Mouse (Mus musculus) myocyte (in vitro differentiated cells): ENCODE measurements around the gene Fkbpl.

Source experiments
- E2F4 ChIP-seq: IDR thresholded peaks from one replicate; pipeline ENCODE4 v1.6.1; 2011; ENCODE audit warnings: mild to moderate bottlenecking, control low read depth, moderate library complexity; ENCODE audit not compliant: insufficient read depth
- MAX ChIP-seq: IDR thresholded peaks from one replicate; pipeline ENCODE4 v1.6.1; 2011; ENCODE audit warnings: low read depth, mild to moderate bottlenecking, control low read depth
- MYOD1 ChIP-seq, 3 experiments: IDR thresholded peaks; one replicate each; pipeline ENCODE4 v1.6.1; 2011; ENCODE audit warnings: control low read depth in 2 of 3, low read depth in 2 of 3, mild to moderate bottlenecking in 2 of 3, moderate library complexity in 1 of 3; ENCODE audit not compliant: insufficient read length in 2 of 3, control insufficient read depth in 1 of 3
- MYOG ChIP-seq, 3 experiments: IDR thresholded peaks; one replicate each; pipeline ENCODE4 v1.6.1; 2011; ENCODE audit warnings: control low read depth in 2 of 3, low read depth in 2 of 3, mild to moderate bottlenecking in 2 of 3; ENCODE audit not compliant: insufficient read length in 2 of 3, control insufficient read depth in 1 of 3, insufficient read depth in 1 of 3
- POLR2A ChIP-seq: IDR thresholded peaks from one replicate; pipeline ENCODE4 v1.6.1; 2011; ENCODE audit warnings: low read depth, mild to moderate bottlenecking, control low read depth, moderate library complexity; ENCODE audit not compliant: insufficient read length
- POLR2AphosphoS2 ChIP-seq: IDR thresholded peaks from one replicate; pipeline ENCODE4 v1.6.1; 2011; ENCODE audit warnings: low read depth, control low read depth; ENCODE audit not compliant: insufficient read length
- REST ChIP-seq: IDR thresholded peaks from one replicate; pipeline ENCODE4 v1.6.1; 2011; ENCODE audit warnings: mild to moderate bottlenecking, control low read depth, moderate library complexity; ENCODE audit not compliant: insufficient read depth, insufficient read length
- SRF ChIP-seq: IDR thresholded peaks from one replicate; pipeline ENCODE4 v1.6.1; 2011; ENCODE audit warnings: low read depth; ENCODE audit not compliant: control insufficient read depth, insufficient read length
- TCF3 ChIP-seq: IDR thresholded peaks from one replicate; pipeline ENCODE4 v1.6.1; 2011; ENCODE audit warnings: low read depth, control low read depth; ENCODE audit not compliant: insufficient read length
- USF1 ChIP-seq: IDR thresholded peaks from one replicate; pipeline ENCODE4 v1.6.1; 2011; ENCODE audit warnings: low read depth, mild to moderate bottlenecking, control low read depth, moderate library complexity

DNA sequence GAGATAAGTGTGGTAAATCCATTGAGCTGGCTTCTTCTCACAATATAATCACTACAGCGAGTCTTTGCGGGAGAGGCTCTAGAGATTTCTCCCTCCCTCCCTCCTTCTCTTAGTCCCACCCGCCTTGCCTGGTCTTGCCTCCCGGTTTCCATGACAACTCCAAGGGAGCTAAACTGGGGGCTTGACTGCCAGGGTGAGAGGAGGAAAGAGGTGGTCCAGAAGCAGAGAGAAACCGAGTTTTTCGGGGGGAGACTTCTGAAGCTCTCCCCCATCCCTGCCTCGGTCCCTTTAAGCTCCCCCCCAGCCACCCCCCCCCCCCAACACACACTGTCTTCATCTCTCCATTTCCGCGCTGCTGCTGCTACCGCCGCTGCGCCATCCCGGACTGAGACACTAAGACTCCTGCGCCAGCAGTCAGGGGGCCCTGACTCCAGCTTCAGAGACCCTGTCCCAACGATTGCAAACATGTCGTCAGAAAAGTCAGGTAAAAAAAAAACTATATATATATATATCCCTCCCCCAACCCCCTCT is 15.3 kb upstream of the Fkbpl start, which contains the start of gene Prrt1:
- TF ChIP-seq MAX (no peak), POLR2A (no peak), REST (no peak), MYOG (IDR thresholded peaks at IDR 0.05; ENCODE audit: control insufficient read depth in 1 of 3, insufficient read depth in 1 of 3, insufficient read length in 2 of 3, low read depth in 2 of 3) (no peak), MYOD1 (IDR thresholded peaks at IDR 0.05; ENCODE audit: control insufficient read depth in 1 of 3, insufficient read length in 2 of 3, low read depth in 2 of 3) (no peak), POLR2AphosphoS2 (no peak), USF1 (no peak), TCF3 (no peak), E2F4 (no peak), SRF (no peak)
